Comparison of ENCODE assay signal across 22 mouse cellular contexts in the genomic region with DNA sequence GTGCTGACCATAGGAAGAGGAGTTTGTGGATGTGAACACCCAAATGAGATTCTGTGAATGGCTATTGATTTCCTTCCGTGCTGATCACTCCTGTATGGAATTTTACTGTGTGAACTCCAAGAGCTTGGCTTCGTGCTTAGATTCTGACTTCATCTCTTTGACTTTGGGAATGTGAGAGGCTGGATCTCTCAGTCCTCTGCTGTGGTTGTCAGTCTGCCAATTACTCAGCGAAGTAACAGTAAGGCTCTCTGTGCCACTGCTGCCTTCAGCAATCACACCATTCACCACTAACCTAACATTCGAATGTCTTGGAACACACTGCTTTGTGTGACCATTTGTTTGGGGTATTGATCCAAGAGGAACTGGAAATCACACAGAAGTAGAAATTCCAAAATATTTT.
A peak's percentile ranks its signal among the peaks of the same experiment; 100 is the strongest.
DNase-seq lines count a peak whose midpoint lies in the region; ATAC-seq and TF ChIP-seq lines count a peak whose summit lies in the region.
"Had no signal": no experiment of that assay in that cellular context is flagged by ENCODE, and none has a peak within 500 bp of the region (broad histone marks: within the 10 kb centered on the region; RNA-seq: fewer than 3 reads in every experiment).

No protein-coding gene starts in this region.

- TF ChIP-seq CTCF in hindbrain, postnatal 0 days (IDR thresholded peaks at IDR 0.05; ENCODE audit: low read depth): no peak

- H3K27ac ChIP-seq in hindbrain, postnatal 0 days: no peak overlapping the region
- no peak overlapping the region for H3K27ac ChIP-seq in hindbrain, embryonic 12.5 days
- H3K27ac ChIP-seq: embryonic facial prominence, embryonic 13.5 days; forebrain, embryonic 10.5 days; forebrain, embryonic 15.5 days; gastrocnemius, adult 2 months; heart, embryonic 10.5 days; hindbrain, embryonic 14.5 days had no signal

- no peaks in the 10 kb centered on the region for H3K9me3 ChIP-seq in hindbrain, postnatal 0 days (ENCODE audit: low read length)
- no peaks in the 10 kb centered on the region for H3K9me3 ChIP-seq in hindbrain, embryonic 12.5 days (replicated peaks)
- H3K9me3 ChIP-seq: embryonic facial prominence, embryonic 13.5 days; forebrain, embryonic 10.5 days; forebrain, embryonic 15.5 days; heart, embryonic 10.5 days had no signal

- WGBS in hindbrain, postnatal 0 days: 64% methylated on average over 4 of the region's 4 CpGs
- 84% methylated on average over 4 of the region's 4 CpGs for WGBS in hindbrain, embryonic 12.5 days

- peak; percentile 31 for DNase-seq in hindbrain, postnatal 0 days (ENCODE audit: low spot score)
- peak; percentile 63 for DNase-seq in brain, adult 2 months (ENCODE audit: low read depth, low spot score)
- peak; percentile 70 for DNase-seq in fibroblast of lung, adult 2 months (ENCODE audit: low read depth)
- no peak for DNase-seq in left cerebral cortex, adult 8-10 months (ENCODE audit: low spot score in 2 of 2)
- no peak for DNase-seq in heart, adult 18-20 months
- DNase-seq: adrenal gland, postnatal 14 days; cerebellum, adult 8-10 months; cerebellum, postnatal 25 days; gastrocnemius, adult 2 months; gastrocnemius, postnatal 36 days; heart, adult 11 months; heart, postnatal 10 days; kidney, adult 2 months had no signal

- no peak overlapping the region for H3K4me3 ChIP-seq in hindbrain, postnatal 0 days (ENCODE audit: low read length)
- no peak overlapping the region for H3K4me3 ChIP-seq in hindbrain, embryonic 12.5 days
- H3K4me3 ChIP-seq: embryonic facial prominence, embryonic 13.5 days; forebrain, embryonic 10.5 days; forebrain, embryonic 15.5 days; gastrocnemius, adult 2 months; heart, embryonic 10.5 days had no signal

- no peaks in the 10 kb centered on the region for H3K27me3 ChIP-seq in hindbrain, postnatal 0 days (ENCODE audit: insufficient read depth, low read length)
- H3K27me3 ChIP-seq in hindbrain, embryonic 12.5 days: no peaks in the 10 kb centered on the region
- H3K27me3 ChIP-seq: embryonic facial prominence, embryonic 13.5 days; forebrain, embryonic 15.5 days had no signal

- no peak overlapping the region for H3K4me2 ChIP-seq in hindbrain, postnatal 0 days (ENCODE audit: low read depth, low read length)
- no peak overlapping the region for H3K4me2 ChIP-seq in hindbrain, embryonic 12.5 days (replicated peaks)
- H3K4me2 ChIP-seq: embryonic facial prominence, embryonic 13.5 days; forebrain, embryonic 15.5 days; hindbrain, embryonic 14.5 days had no signal

- H3K4me1 ChIP-seq in hindbrain, postnatal 0 days (ENCODE audit: insufficient read depth, low read length): no peaks in the 10 kb centered on the region
- no peaks in the 10 kb centered on the region for H3K4me1 ChIP-seq in hindbrain, embryonic 12.5 days
- H3K4me1 ChIP-seq: embryonic facial prominence, embryonic 13.5 days; forebrain, embryonic 10.5 days; forebrain, embryonic 15.5 days; heart, embryonic 10.5 days had no signal

- H3K36me3 ChIP-seq in hindbrain, postnatal 0 days (ENCODE audit: insufficient read depth, low read length): no peaks in the 10 kb centered on the region
- no peaks in the 10 kb centered on the region for H3K36me3 ChIP-seq in hindbrain, embryonic 12.5 days
- H3K36me3 ChIP-seq: embryonic facial prominence, embryonic 13.5 days; forebrain, embryonic 10.5 days; forebrain, embryonic 15.5 days; heart, embryonic 10.5 days had no signal

- H3K9ac ChIP-seq in hindbrain, postnatal 0 days (replicated peaks; ENCODE audit: low read length): no peak overlapping the region
- H3K9ac ChIP-seq in hindbrain, embryonic 12.5 days: no peak overlapping the region
- H3K9ac ChIP-seq: embryonic facial prominence, embryonic 13.5 days; forebrain, embryonic 15.5 days; hindbrain, embryonic 14.5 days had no signal

- ATAC-seq in hindbrain, postnatal 0 days: no peak
- ATAC-seq in hindbrain, embryonic 12.5 days (ENCODE audit: low FRiP score): no peak
- ATAC-seq: activated CD4-positive, CD25-positive, alpha-beta regulatory T cell, adult 4 months; forebrain, embryonic 15.5 days; intestine, embryonic 16.5 days; Patski had no signal

Comparison
In these comparisons a context has a peak if more than half of its experiments do, and no peak if none do; other contexts are left out.
1. DNase-seq: peak in hindbrain, postnatal 0 days (single experiment), brain, adult 2 months (single experiment) and fibroblast of lung, adult 2 months (single experiment); none in left cerebral cortex, adult 8-10 months (0 of 2) and heart, adult 18-20 months (0 of 2).